Mouse (Mus musculus): ENCODE measurements at regions not wholly inside any gene's neighbourhood (a gene's known extent, or its start where the extent isn't known, plus 50 kb on each side); places are given as distances from the start of the nearest gene placed in this dataset.

DNA sequence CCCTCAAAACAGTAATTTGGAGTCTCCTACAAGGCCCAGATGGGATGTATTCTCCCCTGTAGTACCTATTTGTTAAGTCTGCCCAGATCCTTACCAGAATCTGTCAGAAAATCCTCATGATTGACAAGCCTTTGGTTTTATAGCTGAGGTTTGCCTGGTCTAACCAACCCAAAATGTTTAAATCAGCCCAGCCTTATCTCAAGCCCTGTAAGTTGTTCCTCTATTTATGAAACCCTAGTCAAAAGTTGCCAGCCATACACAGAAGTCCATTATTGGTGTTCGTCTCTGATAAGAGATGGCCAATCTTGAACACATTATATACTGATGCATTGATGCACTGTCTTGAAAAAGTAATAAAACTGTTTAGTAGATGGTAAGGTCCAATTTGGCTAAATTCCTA is 239.9 kb upstream of the Hnrnpa3 start:
- no peak overlapping the region for H3K4me3 ChIP-seq (ENCODE audit: insufficient read depth, low read length)
- no peaks in the 10 kb centered on the region for H3K4me1 ChIP-seq (ENCODE audit: control insufficient read depth, insufficient read depth, low read length)
- no peak overlapping the region for H3K27ac ChIP-seq (ENCODE audit: insufficient read depth, low read length)
- TF ChIP-seq CTCF (IDR thresholded peaks at IDR 0.05; ENCODE audit: extremely low read depth, insufficient read depth, low read length), result no peak
- no peak for TF ChIP-seq POLR2A (IDR thresholded peaks at IDR 0.05; ENCODE audit: extremely low read depth, insufficient read depth, low read length)

DNA sequence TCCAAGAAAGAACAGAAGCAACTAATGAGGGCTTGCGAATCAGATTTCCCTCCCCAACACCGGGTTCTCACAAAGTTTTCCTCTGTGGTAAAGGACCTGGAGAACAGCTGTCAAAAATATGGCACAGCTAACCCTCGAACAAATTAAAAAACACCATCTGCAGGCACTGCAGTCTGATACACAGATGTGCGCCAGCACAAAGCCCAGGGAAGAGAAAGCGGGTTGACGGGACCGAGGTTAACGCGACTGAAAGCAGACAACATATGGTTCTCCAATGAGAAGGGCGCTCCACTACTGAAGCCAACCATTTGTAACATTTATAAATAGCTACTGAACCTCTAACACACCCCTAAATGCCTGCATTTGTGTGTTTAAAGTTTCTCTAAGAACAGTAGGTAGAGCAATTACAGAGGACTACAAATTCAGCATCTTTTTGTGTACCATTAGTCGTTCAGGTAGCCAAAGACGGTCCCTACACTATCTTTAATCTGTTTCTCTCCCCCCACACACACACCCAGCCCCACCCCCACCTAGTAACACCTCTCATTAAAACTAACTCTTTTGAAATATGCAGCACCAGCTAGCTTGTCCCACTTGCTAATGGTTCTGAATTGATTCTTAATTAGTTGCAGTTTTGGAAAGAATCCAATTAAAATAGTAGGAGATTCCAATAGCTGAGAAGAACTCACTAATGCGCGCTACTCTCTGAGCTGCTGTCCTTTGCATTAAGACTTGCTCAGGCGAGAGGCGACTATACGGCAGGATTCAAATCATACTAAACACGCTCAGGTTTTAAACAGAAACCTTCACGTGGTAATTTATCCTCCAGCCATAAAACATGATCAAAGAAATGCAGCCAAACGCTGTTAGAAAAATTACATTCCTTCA is 236.0 kb upstream of the Hnrnpa3 start:
- no peak overlapping the region for H3K4me3 ChIP-seq (ENCODE audit: insufficient read depth, low read length)
- no peaks in the 10 kb centered on the region for H3K4me1 ChIP-seq (ENCODE audit: control insufficient read depth, insufficient read depth, low read length)
- no peak overlapping the region for H3K27ac ChIP-seq (ENCODE audit: insufficient read depth, low read length)
- TF ChIP-seq POLR2A (IDR thresholded peaks at IDR 0.05; ENCODE audit: extremely low read depth, insufficient read depth, low read length), result no peak
- TF ChIP-seq CTCF (IDR thresholded peaks at IDR 0.05; ENCODE audit: extremely low read depth, insufficient read depth, low read length), result no peak

DNA sequence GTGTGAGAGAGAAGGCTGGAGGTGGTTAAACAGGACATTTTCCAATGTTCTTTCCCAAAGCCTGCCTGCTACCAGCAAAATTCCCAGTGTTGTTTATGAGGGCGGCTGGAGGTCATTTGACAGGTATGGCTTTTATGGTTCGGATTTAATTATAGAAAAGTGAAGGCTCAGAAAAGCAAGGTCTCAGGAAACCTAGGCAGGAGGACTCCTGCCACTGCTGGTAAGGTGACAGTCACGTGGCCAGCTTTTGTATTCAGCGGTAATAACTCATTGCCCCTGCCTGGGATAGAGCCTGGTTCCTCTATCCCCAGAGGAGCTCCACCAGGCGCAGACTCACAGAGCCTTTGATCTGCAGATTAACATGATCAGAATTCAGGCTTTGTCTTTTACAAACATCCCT is 235.2 kb upstream of the Hnrnpa3 start:
- H3K27ac ChIP-seq (ENCODE audit: insufficient read depth, low read length), result no peak overlapping the region
- no peak for TF ChIP-seq CTCF (IDR thresholded peaks at IDR 0.05; ENCODE audit: extremely low read depth, insufficient read depth, low read length)
- H3K4me3 ChIP-seq (ENCODE audit: insufficient read depth, low read length), result no peak overlapping the region
- H3K4me1 ChIP-seq (ENCODE audit: control insufficient read depth, insufficient read depth, low read length), result no peaks in the 10 kb centered on the region

DNA sequence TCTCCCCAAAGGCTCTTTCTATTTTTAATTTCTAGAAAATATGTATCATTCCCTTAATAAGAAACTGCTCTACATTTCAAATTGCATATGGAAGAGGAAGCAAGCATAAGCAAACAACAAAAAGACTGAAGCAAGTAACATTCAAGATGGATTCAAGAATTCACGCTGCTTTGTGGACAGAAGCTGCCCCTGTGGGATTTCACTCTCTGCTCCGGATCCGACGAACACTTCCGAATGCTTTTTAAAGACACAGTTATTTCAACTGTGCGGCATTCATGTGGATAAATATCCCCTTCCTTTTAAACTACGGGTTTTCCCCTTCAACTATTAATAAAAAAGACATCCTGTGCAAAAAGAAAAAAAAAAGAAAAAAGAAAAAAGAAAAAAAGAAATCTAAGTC is 234.7 kb upstream of the Hnrnpa3 start:
- Histone ChIP-seq H3K27ac (ENCODE audit: insufficient read depth, low read length) (no peak overlapping the region), H3K4me3 (ENCODE audit: insufficient read depth, low read length) (no peak overlapping the region), H3K4me1 (ENCODE audit: control insufficient read depth, insufficient read depth, low read length) (no peaks in the 10 kb centered on the region)
- TF ChIP-seq CTCF (IDR thresholded peaks at IDR 0.05; ENCODE audit: extremely low read depth, insufficient read depth, low read length) (no peak), POLR2A (IDR thresholded peaks at IDR 0.05; ENCODE audit: extremely low read depth, insufficient read depth, low read length) (no peak)

DNA sequence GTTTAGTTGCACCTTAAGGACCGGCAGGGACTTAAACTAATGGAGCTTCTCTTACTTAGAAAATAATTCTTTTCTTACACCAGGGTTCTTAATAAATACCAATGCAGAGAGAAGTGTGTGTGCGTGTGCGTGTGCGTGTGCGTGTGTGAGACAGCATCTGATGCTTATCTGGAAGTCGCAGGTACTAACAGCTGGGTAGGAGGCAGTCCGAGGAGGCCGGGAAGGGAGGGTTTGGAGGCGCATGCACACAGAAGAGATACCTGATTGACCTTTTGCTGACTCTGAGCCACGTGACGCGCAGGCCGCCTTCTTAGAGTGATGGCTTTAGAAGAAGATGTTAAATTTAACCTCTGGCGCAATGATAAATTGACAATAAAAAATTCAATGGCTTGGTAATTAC is 234.2 kb upstream of the Hnrnpa3 start:
- no peak overlapping the region for H3K27ac ChIP-seq (ENCODE audit: insufficient read depth, low read length)
- H3K4me1 ChIP-seq (ENCODE audit: control insufficient read depth, insufficient read depth, low read length), result no peaks in the 10 kb centered on the region
- no peak for TF ChIP-seq CTCF (IDR thresholded peaks at IDR 0.05; ENCODE audit: extremely low read depth, insufficient read depth, low read length)
- TF ChIP-seq POLR2A (IDR thresholded peaks at IDR 0.05; ENCODE audit: extremely low read depth, insufficient read depth, low read length), result no peak
- no peak overlapping the region for H3K4me3 ChIP-seq (ENCODE audit: insufficient read depth, low read length)

DNA sequence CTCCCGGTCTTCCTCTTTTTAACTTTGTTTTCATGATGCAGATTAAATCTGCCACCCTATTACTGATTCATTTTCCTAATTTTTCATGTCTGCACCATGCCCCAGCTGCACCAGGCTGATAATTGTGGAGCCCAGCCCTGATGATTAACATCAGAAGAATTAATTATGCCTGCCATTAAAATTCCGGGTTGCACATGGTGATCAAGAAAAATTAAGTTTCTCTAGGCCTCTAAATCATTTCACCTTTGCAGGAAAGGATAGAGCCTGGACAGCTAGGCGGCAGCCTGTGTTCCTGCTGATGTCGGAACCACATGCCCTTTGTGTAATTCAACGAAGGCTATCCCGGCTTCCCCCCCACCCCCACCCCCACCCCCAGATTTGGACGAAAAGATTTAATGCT is 233.7 kb upstream of the Hnrnpa3 start:
- Histone ChIP-seq H3K4me1 (ENCODE audit: control insufficient read depth, insufficient read depth, low read length) (no peaks in the 10 kb centered on the region), H3K4me3 (ENCODE audit: insufficient read depth, low read length) (no peak overlapping the region), H3K27ac (ENCODE audit: insufficient read depth, low read length) (no peak overlapping the region)
- no peak for TF ChIP-seq POLR2A (IDR thresholded peaks at IDR 0.05; ENCODE audit: extremely low read depth, insufficient read depth, low read length)

DNA sequence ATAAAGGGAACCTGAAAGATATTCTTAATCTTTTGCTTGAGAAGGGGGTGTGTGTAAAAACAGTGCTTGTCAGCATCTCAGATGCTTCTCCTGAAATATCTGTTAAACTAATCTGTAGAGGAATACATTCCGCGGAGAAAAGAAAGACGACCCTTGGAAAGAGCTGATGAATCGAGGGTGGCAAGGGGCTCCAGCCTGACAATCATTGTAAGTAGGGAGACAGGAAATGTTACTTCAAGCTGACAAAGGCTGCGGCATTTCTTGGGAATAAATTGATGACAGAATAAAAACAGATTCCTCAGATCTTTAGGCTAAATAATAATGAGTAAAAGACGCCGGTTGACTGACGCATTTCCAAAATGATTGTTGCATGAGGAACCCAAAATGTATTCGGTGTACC is 233.3 kb upstream of the Hnrnpa3 start:
- no peaks in the 10 kb centered on the region for H3K4me1 ChIP-seq (ENCODE audit: control insufficient read depth, insufficient read depth, low read length)
- H3K4me3 ChIP-seq (ENCODE audit: insufficient read depth, low read length), result no peak overlapping the region
- TF ChIP-seq POLR2A (IDR thresholded peaks at IDR 0.05; ENCODE audit: extremely low read depth, insufficient read depth, low read length) (no peak), CTCF (IDR thresholded peaks at IDR 0.05; ENCODE audit: extremely low read depth, insufficient read depth, low read length) (no peak)
- no peak overlapping the region for H3K27ac ChIP-seq (ENCODE audit: insufficient read depth, low read length)

DNA sequence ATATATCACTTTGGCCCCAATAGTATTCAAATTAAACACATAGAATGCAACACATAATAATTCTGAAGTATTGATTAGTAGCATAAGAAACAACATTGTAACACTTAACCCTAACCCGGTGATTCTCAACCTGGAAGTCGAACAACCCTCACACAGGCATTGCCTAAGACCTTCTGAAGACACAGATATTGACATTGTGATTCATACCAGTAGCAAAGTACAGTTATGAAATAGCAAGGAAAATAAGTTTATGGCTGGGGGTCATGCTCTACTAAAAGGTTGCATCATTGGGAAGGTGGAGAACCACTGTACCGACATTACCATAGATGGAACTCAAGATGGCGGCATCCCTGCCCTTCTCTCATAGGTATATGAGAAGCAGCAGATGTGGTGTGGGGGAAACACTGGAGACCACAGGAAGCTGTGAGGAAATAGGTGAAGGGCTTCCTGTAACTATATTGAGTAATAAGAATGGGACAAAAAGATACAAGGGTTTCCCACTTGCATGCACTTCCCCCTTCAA is 231.1 kb upstream of the Hnrnpa3 start:
- TF ChIP-seq POLR2A (IDR thresholded peaks at IDR 0.05; ENCODE audit: extremely low read depth, insufficient read depth, low read length), result no peak
- TF ChIP-seq CTCF (IDR thresholded peaks at IDR 0.05; ENCODE audit: extremely low read depth, insufficient read depth, low read length), result no peak
- Histone ChIP-seq H3K4me1 (ENCODE audit: control insufficient read depth, insufficient read depth, low read length) (no peaks in the 10 kb centered on the region), H3K27ac (ENCODE audit: insufficient read depth, low read length) (no peak overlapping the region), H3K4me3 (ENCODE audit: insufficient read depth, low read length) (no peak overlapping the region)

DNA sequence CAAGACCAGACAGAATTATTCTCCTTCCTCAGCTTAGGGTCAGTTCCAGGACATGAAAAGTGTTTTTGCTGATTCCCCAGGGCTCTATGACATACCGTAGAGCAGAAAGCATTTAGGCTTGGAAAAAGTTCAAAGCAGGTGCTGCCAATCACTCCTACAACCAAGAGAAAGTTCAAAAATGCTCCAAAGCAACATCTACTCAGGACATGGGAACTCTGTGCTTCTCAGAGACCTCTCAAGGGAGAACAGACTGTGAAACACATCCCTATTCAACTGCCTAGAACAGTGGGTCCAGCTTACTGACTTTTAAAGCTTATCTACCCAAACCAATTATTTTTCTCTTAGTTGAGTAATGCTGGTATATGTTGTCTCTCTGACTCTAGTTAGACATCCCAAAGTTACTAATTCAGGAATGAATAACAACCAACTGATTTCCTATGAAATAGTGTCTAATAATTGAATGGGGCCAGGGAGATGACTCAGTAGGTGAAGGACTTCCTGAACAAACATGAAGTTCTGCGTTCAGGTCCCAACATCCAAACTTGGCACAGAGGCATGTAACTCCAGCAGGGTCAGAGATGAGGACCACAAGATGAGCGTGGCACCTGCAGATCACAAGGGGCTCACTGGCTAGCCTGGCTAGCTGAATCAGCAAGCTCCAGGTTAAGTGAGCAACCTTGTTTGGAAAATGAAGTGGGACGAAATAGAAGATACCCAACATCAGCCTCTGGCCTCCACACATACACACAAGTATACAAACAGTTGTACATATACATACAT is 228.7 kb upstream of the Hnrnpa3 start:
- TF ChIP-seq CTCF (IDR thresholded peaks at IDR 0.05; ENCODE audit: extremely low read depth, insufficient read depth, low read length), result no peak
- no peak for TF ChIP-seq POLR2A (IDR thresholded peaks at IDR 0.05; ENCODE audit: extremely low read depth, insufficient read depth, low read length)
- Histone ChIP-seq H3K4me3 (ENCODE audit: insufficient read depth, low read length) (no peak overlapping the region), H3K27ac (ENCODE audit: insufficient read depth, low read length) (no peak overlapping the region), H3K4me1 (ENCODE audit: control insufficient read depth, insufficient read depth, low read length) (no peaks in the 10 kb centered on the region)

DNA sequence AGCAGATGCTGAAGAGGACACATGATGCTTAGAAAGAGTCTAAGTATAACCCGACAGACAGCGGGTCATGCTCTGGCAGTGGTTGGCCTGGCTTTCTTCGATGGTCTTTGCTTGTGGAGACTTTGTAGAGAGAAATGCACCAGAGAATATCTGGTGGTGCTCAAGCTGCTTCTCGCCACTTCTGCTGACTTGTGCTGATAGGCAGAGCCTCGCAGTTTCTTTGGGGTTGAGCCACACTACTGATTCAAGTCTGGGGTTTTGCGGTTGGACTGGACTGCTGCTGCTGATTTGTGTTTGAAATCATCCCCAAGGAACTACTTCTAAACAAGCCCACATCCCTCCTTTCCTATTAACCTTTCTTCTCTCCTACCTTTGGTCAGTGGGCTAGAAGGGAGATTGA is 227.1 kb upstream of the Hnrnpa3 start:
- TF ChIP-seq POLR2A (IDR thresholded peaks at IDR 0.05; ENCODE audit: extremely low read depth, insufficient read depth, low read length) (no peak), CTCF (IDR thresholded peaks at IDR 0.05; ENCODE audit: extremely low read depth, insufficient read depth, low read length) (no peak)
- H3K4me3 ChIP-seq (ENCODE audit: insufficient read depth, low read length), result no peak overlapping the region

More for the DNA sequence above, 227.1 kb upstream of the Hnrnpa3 start:
- Histone ChIP-seq H3K27ac (ENCODE audit: insufficient read depth, low read length) (no peak overlapping the region), H3K4me1 (ENCODE audit: control insufficient read depth, insufficient read depth, low read length) (no peaks in the 10 kb centered on the region)
